Mouse (Mus musculus) Muller cell, postnatal 12 days (primary cell): ENCODE data around the gene Unc13a.

ENCODE experiments used
- DNase-seq: peaks from one replicate; pipeline ENCODE4 v3.0.0-alpha.2; 2015; ENCODE audit errors: inconsistent ontology term

Unc13a gene

GRCm38 (mm10) chr8:71686143-71686734 is 14.7 kb upstream of the Unc13a start:
- DNase-seq, result no peak

GRCm38 (mm10) chr8:71685573-71685972 is 14.0 kb upstream of the Unc13a start:
- no peak for DNase-seq

- DNase-seq, result no peak
Observed at GRCm38 (mm10) chr8:71684701-71685100, 13.1 kb upstream of the Unc13a start.

GRCm38 (mm10) chr8:71682832-71683231 is 11.3 kb upstream of the Unc13a start:
- DNase-seq, result no peak

- peak; percentile 80 for DNase-seq
Observed at GRCm38 (mm10) chr8:71681369-71681915, 9.9 kb upstream of the Unc13a start.

GRCm38 (mm10) chr8:71680471-71680870 is 8.9 kb upstream of the Unc13a start:
- DNase-seq, result no peak

- DNase-seq, result peak; percentile 62
Observed at GRCm38 (mm10) chr8:71679550-71680168, 8.1 kb upstream of the Unc13a start.

- DNase-seq, result no peak
Observed at GRCm38 (mm10) chr8:71679116-71679515, 7.6 kb upstream of the Unc13a start.

GRCm38 (mm10) chr8:71678216-71678615 is 6.7 kb upstream of the Unc13a start:
- no peak for DNase-seq

- DNase-seq, result no peak
Observed at GRCm38 (mm10) chr8:71677555-71677954, 6.0 kb upstream of the Unc13a start.

GRCm38 (mm10) chr8:71676803-71677202 is 5.2 kb upstream of the Unc13a start:
- DNase-seq, result no peak

GRCm38 (mm10) chr8:71676020-71676741 is 4.6 kb upstream of the Unc13a start, which contains the start of gene Jak3:
TSS of gene Jak3 (plus strand) at chr8:71676296.
- DNase-seq, result peak; percentile 75

GRCm38 (mm10) chr8:71675456-71676019 is 4.0 kb upstream of the Unc13a start:
- DNase-seq, result no peak

- no peak for DNase-seq
Observed at GRCm38 (mm10) chr8:71674071-71674470, 2.5 kb upstream of the Unc13a start.

GRCm38 (mm10) chr8:71672168-71672735 is 695 bp upstream of the Unc13a start:
- no peak for DNase-seq

GRCm38 (mm10) chr8:71670621-71671548 is 672 bp downstream of the Unc13a start:
- peak; percentile 86 for DNase-seq

- no peak for DNase-seq
Observed at GRCm38 (mm10) chr8:71670198-71670597, 1.4 kb downstream of the Unc13a start.

- peak; percentile 41 for DNase-seq
Observed at GRCm38 (mm10) chr8:71668220-71668975, 3.2 kb downstream of the Unc13a start.

- no peak for DNase-seq
Observed at GRCm38 (mm10) chr8:71667256-71667655, 4.3 kb downstream of the Unc13a start.

GRCm38 (mm10) chr8:71666855-71667254 is 4.7 kb downstream of the Unc13a start:
- DNase-seq, result no peak
